Mouse (Mus musculus) thymus, adult 2 months (tissue): ENCODE results near the gene Sh3pxd2a.

Source experiments
- CTCF ChIP-seq: fragments of 200-500 bp; IDR thresholded peaks from 2 replicates; pipeline ENCODE4 v1.5.1; 2012; ENCODE audit warnings: mild to moderate bottlenecking, control low read depth, low read length, moderate library complexity, borderline replicate concordance; ENCODE audit not compliant: control insufficient read depth, poor library complexity, insufficient read depth; ENCODE audit errors: extremely low read depth
- POLR2A ChIP-seq: fragments of 200-500 bp; IDR thresholded peaks from 2 replicates; pipeline ENCODE4 v1.6.1; 2012; ENCODE audit warnings: mild to moderate bottlenecking, low read length, control low read depth, moderate library complexity; ENCODE audit not compliant: control insufficient read depth, poor library complexity, insufficient read depth; ENCODE audit errors: extremely low read depth

DNA sequence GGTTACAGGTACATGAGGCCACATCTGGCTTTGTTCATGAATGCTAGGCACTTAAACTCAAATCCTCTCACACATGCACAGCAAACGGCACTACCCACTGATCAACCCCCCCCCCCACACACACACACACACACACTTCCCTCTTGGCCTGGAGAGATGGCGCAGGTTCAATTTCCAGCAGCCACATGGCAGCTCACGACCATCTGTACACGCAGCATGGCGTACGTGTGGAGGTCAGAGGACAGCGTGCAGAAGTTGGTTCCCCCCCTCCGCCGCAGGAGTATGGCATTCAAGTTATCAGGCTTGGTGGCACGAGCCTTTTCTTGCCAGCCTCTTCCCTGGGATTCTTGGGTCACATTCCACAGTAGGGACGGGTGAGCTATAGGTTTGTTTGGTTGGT is 92.7 kb downstream of the Sh3pxd2a start:
- TF ChIP-seq CTCF (no peak), POLR2A (no peak)
